Mouse (Mus musculus): ENCODE results near the gene Dnase2a. TPM values are rescaled to one million over a fixed set of nuclear protein-coding genes. Genes with fewer than 3 reads are reported as not detected.

The Dnase2a gene
- polyA plus RNA-seq, 1 experiment from 2014 or later, result 8.6 TPM

DNA sequence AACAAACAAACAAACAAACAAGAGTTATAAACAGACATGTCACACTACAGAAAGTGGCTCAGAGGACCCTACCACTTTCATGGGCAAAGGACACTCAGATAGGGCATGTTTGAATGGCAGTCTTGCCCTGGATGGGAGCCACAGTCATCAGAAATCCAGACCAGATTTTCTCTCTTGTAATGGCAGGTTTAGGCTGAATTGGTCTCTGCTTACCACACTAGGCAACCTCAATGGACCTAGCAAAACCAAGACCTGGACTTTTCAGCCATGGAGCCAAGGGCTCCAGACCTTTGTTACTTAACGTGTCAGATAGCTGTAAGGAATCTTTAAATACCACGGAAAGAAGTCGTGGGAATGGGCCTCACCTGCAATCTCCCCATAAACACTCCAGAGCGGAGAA, 35.3 kb downstream of the Dnase2a start:
- 16% methylated on average over 4 of the region's 4 CpGs for WGBS
- H3K27ac ChIP-seq, result no peak overlapping the region
- H3K9ac ChIP-seq, result no peak overlapping the region
- H3K36me3 ChIP-seq, result no peaks in the 10 kb centered on the region
- H3K4me1 ChIP-seq, result peaks cover 20% of the 10 kb centered on the region
- H3K27me3 ChIP-seq, result peaks cover 93% of the 10 kb centered on the region
- H3K4me2 ChIP-seq, result no peak overlapping the region
- no peak overlapping the region for H3K4me3 ChIP-seq (replicated peaks)
- H3K9me3 ChIP-seq (replicated peaks), result no peaks in the 10 kb centered on the region
- ATAC-seq (replicated peaks; ENCODE audit: low FRiP score), result no peak

DNA sequence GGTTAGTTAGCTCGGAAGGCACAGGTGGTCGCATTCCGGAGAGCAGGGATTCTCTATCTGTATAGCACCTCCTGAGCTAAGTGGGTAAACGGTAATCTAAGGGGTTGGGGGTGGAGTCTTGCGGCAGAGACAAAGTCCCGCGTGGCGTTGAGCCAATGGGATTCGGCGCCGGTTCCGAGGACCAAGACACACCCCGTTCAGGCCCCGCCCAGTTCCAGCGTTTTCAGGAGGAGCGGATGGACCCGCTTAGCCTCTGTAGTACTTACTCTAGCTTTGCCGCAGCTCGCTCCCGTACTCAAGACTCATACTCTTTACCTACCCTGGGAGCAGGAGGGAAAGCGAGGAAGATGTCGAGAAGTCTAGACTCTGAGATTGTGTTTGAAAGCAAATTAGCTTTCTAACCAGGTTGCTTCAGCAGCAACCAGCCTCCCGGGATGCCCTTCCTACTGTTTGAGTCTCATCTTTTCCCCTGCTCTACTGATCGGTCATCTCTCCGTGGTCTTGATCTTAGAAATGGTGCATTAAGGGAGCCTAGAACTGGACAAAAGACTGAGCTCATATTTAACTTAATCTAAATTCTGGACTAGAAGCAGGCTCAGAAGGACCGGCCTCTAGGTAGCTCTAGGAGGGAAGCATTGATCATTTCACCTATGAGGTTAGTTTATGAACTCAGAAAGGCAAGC, 36.3 kb downstream of the Dnase2a start:
- Histone ChIP-seq H3K27me3 (peaks cover 88% of the 10 kb centered on the region), H3K9me3 (replicated peaks) (no peaks in the 10 kb centered on the region), H3K9ac (no peak overlapping the region), H3K36me3 (no peaks in the 10 kb centered on the region), H3K4me3 (replicated peaks) (peak overlapping the region; percentile 16), H3K4me1 (peaks cover 20% of the 10 kb centered on the region), H3K27ac (no peak overlapping the region), H3K4me2 (peak overlapping the region; percentile 33)
- 2% methylated on average over 26 of the region's 26 CpGs for WGBS
- no peak for ATAC-seq (replicated peaks; ENCODE audit: low FRiP score)

DNA sequence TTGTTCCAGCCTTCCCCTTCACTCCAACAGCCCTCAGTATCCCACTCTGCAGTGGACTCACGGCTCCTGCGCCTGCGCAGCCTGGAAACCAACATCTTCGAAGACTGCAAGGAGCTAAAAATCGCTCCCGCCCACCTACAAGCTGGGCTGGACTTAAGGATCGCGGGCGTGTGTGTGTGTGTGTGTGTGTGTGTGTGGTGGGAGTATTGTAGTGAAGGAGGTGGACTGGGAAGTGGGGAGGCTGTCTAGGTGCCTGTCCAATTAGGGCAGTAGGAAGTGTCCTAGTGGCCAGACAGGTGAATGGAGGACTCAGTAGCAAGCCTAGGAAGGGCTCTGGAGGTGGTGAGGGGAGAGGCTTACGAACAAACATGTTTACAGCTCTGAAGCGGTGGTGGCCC, 36.9 kb downstream of the Dnase2a start:
- peak overlapping the region; percentile 48 for H3K4me3 ChIP-seq (replicated peaks)
- H3K27me3 ChIP-seq, result peaks cover 88% of the 10 kb centered on the region
- no peak overlapping the region for H3K27ac ChIP-seq
- H3K36me3 ChIP-seq, result no peaks in the 10 kb centered on the region
- peak overlapping the region; percentile 84 for H3K4me2 ChIP-seq
- peak; percentile 12; the same call in 1 of the 2 replicates for ATAC-seq (replicated peaks; ENCODE audit: low FRiP score)
- H3K9ac ChIP-seq, result no peak overlapping the region
- no peaks in the 10 kb centered on the region for H3K9me3 ChIP-seq (replicated peaks)
- WGBS, result 4% methylated on average over 11 of the region's 11 CpGs
- peaks cover 20% of the 10 kb centered on the region for H3K4me1 ChIP-seq

DNA sequence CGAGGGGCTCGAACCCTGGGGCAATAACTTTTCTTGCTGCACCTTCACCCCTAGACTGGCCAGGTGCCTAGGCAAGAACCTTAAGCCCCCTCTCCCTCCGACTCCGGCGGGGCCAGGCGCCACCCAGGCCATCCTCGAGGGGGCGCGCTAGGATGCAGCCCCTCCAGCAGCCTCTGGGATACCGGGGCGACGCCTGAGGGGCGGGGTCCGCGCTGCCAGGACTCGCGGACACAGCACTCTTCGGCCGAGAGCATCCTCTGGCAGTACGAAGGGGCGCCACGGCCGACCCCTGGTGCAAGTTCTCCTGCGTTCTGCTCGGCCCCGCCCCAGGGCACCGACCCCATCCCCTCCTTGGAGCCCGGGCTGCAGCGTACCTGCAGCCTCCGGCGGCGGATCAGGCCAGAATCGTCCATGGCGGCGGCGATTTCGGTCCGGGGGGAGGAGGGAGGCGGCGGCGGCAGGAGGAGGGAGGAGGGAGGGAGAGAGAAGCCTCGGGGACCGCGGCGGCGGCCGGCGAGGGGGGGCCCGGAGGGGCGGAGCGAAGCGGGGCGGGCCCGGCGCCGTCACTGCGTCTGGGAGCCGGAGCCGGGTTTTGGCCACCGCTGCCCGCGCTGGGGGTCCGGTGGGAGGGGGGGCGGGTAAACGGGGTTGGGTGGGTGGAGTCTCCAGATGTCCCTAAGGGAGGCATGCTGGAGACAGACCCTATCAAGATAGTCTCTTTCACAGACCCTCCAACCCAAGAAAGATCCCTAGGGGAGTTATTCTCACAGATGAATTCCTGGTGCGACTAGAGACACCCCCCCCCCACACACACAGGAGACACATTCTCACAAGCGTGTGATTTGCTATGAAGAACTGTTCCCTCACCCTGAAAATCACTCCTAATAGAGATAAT, 37.5 kb downstream of the Dnase2a start:
- H3K36me3 ChIP-seq, result no peaks in the 10 kb centered on the region
- H3K27me3 ChIP-seq, result peaks cover 88% of the 10 kb centered on the region
- H3K9ac ChIP-seq, result no peak overlapping the region
- H3K27ac ChIP-seq, result no peak overlapping the region
- peak overlapping the region; percentile 48 for H3K4me3 ChIP-seq (replicated peaks)
- peak; percentile 43; the same call in 1 of the 2 replicates for ATAC-seq (replicated peaks; ENCODE audit: low FRiP score)
- H3K4me1 ChIP-seq, result peaks cover 20% of the 10 kb centered on the region
- H3K4me2 ChIP-seq, result peak overlapping the region; percentile 84
- no peaks in the 10 kb centered on the region for H3K9me3 ChIP-seq (replicated peaks)
- under 1% methylated on average over 62 of the region's 67 CpGs for WGBS

DNA sequence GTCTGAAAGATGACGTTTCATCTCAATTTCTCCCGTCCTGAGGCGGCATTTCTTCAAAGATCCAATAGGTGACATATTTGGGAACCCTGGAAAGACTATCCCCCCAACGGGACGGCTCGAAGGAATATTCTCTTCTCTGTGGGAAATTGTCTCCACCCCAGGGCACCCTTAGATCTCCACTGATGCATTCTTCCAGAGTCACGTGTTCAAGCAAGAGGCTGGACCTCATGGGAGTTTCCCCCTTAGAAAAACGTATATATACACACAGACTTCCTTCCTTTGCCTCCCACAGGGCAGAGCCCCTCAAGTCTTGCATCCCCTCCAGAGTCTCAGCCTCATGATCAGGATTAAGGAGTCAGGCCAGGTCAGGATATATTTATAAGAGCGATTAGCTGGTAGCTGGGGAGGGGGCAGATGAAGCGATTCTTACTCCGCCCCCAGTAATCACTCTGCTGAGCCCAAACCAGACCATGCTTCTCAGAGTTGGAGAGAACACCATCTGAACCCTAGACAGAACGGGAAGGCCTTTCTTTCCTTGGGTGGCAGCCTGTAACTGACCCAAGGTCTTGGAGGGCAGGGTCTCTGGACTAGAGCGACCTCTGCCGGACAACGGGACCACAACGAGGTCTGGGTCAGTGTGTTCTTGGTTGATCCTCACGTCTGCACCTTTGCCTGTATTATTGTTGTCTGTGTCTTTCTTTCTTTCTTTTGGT, 38.3 kb downstream of the Dnase2a start, which contains the start of gene Rtbdn:
Rtbdn (plus strand) TSS at position 464 of the 713 bp plus-strand sequence.
- H3K4me3 ChIP-seq (replicated peaks), result peak within 1 kb of the TSS; percentile 48
- peaks cover 88% of the 10 kb centered on the region for H3K27me3 ChIP-seq
- peaks cover 20% of the 10 kb centered on the region for H3K4me1 ChIP-seq
- 7% methylated on average over 17 of the region's 17 CpGs for WGBS
- H3K36me3 ChIP-seq, result no peaks in the 10 kb centered on the region
- H3K9ac ChIP-seq, result no peak within 1 kb of the TSS
- peak within 1 kb of the TSS; percentile 84 for H3K4me2 ChIP-seq
- H3K9me3 ChIP-seq (replicated peaks), result no peaks in the 10 kb centered on the region
- no peak within 1 kb of the TSS for H3K27ac ChIP-seq
- ATAC-seq (replicated peaks; ENCODE audit: low FRiP score), result no peak

DNA sequence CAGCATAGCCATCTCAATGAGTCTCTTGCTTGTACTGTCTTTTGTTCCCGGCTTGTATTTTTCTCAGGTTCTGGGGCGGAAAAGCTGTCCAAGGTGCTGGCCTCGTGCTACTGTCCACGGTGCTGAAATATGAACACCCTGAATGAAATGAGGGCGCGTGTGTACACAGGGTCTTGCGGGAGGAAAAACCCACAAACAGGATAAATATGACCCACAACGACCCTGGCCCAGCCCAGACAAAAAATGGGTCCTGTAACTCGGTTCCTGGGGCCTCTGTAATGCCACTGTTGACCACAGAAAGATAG, 38.8 kb downstream of the Dnase2a start:
- H3K4me1 ChIP-seq, result peaks cover 20% of the 10 kb centered on the region
- WGBS, result 14% methylated on average over 9 of the region's 9 CpGs
- H3K9ac ChIP-seq, result no peak overlapping the region
- H3K27me3 ChIP-seq, result peaks cover 88% of the 10 kb centered on the region
- H3K27ac ChIP-seq, result no peak overlapping the region
- ATAC-seq (replicated peaks; ENCODE audit: low FRiP score), result no peak
- H3K36me3 ChIP-seq, result no peaks in the 10 kb centered on the region
- no peak overlapping the region for H3K4me3 ChIP-seq (replicated peaks)
- no peaks in the 10 kb centered on the region for H3K9me3 ChIP-seq (replicated peaks)
- H3K4me2 ChIP-seq, result no peak overlapping the region

DNA sequence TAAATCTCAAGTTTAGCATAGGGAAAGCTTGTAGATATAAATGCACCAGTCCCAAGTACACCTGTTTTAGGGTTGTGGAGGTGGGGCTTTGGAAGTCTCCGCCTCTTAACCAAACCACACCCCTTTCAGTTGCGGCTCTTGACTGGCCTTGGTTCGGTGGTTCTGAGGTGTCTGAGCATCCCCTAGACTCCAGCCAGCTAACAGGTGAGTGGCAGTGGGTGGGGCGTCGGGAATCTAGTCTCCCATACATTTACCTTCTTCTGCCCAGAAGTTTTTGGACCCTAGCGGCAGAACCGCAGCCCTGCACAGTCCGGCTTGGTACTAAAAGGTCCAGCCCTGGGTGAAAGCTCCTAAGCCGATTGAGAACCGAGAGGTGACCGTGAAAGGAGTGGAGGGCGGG, 41.4 kb downstream of the Dnase2a start:
- no peak for ATAC-seq (replicated peaks; ENCODE audit: low FRiP score)
- H3K9me3 ChIP-seq (replicated peaks), result no peaks in the 10 kb centered on the region
- no peak overlapping the region for H3K9ac ChIP-seq
- no peak overlapping the region for H3K27ac ChIP-seq
- H3K36me3 ChIP-seq, result no peaks in the 10 kb centered on the region
- peaks cover 15% of the 10 kb centered on the region for H3K4me1 ChIP-seq
- no peak overlapping the region for H3K4me2 ChIP-seq
- H3K27me3 ChIP-seq, result peaks cover 82% of the 10 kb centered on the region
- H3K4me3 ChIP-seq (replicated peaks), result no peak overlapping the region
- 21% methylated on average over 12 of the region's 12 CpGs for WGBS

DNA sequence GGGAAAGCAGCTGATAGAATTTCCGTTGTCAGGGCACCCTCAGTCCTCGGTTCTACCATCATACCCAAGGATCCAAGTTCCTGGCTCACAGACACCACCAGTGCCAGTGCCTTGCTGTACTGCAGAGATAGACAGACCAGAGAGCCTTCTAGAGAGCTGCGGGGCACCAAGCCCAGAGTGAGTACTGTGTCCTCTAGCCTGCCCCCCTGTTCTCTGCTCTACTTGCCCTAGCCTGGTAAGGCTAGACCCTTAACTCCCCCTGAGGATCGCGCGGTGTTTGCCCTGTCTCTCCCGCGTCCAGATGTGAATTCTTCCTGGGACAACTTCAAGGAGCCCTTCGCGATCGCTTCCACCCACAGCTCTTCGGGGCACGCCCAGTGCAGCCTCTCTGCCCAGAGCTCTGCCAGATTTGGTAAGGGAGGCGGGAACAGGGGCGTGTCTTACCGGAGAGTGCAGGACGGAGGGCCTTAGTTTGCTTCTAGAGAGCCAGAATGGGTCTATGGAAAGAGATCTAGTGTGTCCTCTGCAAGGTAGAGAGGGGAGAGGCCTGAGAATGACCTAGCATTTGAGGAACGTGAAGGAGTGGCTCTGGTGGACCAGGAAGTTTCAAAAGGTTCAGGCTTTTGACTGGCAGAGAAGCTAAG, 44.4 kb downstream of the Dnase2a start:
- Histone ChIP-seq H3K27me3 (peaks cover 54% of the 10 kb centered on the region), H3K4me2 (no peak overlapping the region), H3K4me1 (no peaks in the 10 kb centered on the region), H3K9me3 (replicated peaks) (no peaks in the 10 kb centered on the region), H3K27ac (no peak overlapping the region), H3K9ac (no peak overlapping the region), H3K36me3 (peaks cover 15% of the 10 kb centered on the region), H3K4me3 (replicated peaks) (no peak overlapping the region)
- whole genome bisulfite sequencing, result 6% methylated on average over 18 of the region's 18 CpGs
- ATAC-seq (replicated peaks; ENCODE audit: low FRiP score), result no peak

DNA sequence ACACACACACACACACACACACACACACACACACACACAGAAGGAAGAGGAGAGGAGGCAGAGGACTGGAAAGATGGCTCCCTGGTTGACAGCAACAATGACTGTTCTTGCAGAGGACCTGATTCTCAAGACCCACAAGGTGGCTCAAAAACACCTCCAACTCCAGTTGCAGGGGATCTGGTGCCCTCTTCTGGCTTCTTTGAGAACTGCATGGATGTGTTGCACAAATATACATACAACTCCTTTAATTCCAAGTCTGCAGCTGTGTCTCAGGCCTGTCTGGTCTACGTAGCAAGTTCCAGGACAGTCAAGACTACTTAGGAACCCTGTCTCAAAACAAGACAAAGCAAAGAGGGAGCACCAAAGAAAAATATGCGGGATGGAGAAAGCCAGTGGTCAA, 48.4 kb downstream of the Dnase2a start:
- Histone ChIP-seq H3K4me2 (no peak overlapping the region), H3K27me3 (peaks cover 20% of the 10 kb centered on the region), H3K9me3 (replicated peaks) (no peaks in the 10 kb centered on the region), H3K4me1 (no peaks in the 10 kb centered on the region), H3K27ac (no peak overlapping the region), H3K4me3 (replicated peaks) (no peak overlapping the region), H3K36me3 (peaks cover 51% of the 10 kb centered on the region), H3K9ac (no peak overlapping the region)
- ATAC-seq (replicated peaks; ENCODE audit: low FRiP score), result no peak
- 53% methylated on average over 2 of the region's 2 CpGs for WGBS

DNA sequence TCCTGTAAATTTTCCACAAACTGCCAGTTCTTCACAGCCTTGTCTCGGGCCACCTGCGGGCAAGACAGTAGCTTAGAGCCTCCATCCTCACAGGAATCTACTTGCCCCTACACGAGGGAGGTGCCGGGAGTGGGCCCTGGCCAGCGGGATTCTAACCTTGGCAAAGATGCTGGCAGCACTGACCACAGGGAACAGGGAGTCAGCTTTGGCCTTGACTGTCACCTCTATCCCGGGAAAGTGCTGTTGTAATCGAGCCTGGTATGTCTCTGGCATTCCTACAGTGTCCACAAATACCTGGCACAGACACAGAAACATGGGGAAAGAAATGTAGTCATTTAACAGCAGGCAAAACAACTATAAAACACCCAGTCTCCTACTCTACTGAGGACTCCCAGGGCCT, 51.5 kb downstream of the Dnase2a start:
- Histone ChIP-seq H3K27ac (no peak overlapping the region), H3K4me2 (no peak overlapping the region), H3K9ac (no peak overlapping the region), H3K4me1 (peaks cover 6% of the 10 kb centered on the region), H3K27me3 (no peaks in the 10 kb centered on the region), H3K36me3 (peaks cover 71% of the 10 kb centered on the region), H3K4me3 (replicated peaks) (no peak overlapping the region), H3K9me3 (replicated peaks) (no peaks in the 10 kb centered on the region)
- ATAC-seq (replicated peaks; ENCODE audit: low FRiP score), result no peak
- WGBS, result 91% methylated on average over 7 of the region's 7 CpGs

DNA sequence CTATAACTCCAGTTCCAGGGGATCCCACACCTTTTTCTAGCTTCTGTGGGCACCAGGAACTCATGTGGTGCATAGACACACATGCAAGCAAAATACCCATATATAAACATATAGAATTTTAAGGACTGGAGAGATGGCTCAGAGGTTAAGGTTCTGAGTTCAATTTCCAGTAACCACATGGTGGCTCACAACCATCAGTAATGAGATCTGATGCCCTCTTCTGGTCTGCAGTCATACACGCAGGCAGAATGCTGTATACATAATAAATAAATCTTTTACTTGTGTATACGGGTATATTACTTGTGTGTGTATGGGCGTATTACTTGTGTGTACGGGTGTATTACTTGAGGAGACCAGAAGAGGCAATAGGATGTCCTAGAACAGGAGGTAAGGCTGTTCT, 55.6 kb downstream of the Dnase2a start:
- Histone ChIP-seq H3K4me2 (no peak overlapping the region), H3K36me3 (peaks cover 44% of the 10 kb centered on the region), H3K9ac (no peak overlapping the region), H3K4me1 (peaks cover 36% of the 10 kb centered on the region), H3K4me3 (replicated peaks) (no peak overlapping the region), H3K9me3 (replicated peaks) (no peaks in the 10 kb centered on the region), H3K27me3 (no peaks in the 10 kb centered on the region), H3K27ac (no peak overlapping the region)
- WGBS, result 86% methylated on average over 4 of the region's 4 CpGs
- no peak for ATAC-seq (replicated peaks; ENCODE audit: low FRiP score)
